Mouse (Mus musculus): ENCODE data around the gene Shtn1. TPM values are rescaled to one million over a fixed set of nuclear protein-coding genes. Genes with fewer than 3 reads are reported as not detected.

Shtn1 gene
- polyA plus RNA-seq, 1 experiment from 2014 or later, result 11.5 TPM

DNA sequence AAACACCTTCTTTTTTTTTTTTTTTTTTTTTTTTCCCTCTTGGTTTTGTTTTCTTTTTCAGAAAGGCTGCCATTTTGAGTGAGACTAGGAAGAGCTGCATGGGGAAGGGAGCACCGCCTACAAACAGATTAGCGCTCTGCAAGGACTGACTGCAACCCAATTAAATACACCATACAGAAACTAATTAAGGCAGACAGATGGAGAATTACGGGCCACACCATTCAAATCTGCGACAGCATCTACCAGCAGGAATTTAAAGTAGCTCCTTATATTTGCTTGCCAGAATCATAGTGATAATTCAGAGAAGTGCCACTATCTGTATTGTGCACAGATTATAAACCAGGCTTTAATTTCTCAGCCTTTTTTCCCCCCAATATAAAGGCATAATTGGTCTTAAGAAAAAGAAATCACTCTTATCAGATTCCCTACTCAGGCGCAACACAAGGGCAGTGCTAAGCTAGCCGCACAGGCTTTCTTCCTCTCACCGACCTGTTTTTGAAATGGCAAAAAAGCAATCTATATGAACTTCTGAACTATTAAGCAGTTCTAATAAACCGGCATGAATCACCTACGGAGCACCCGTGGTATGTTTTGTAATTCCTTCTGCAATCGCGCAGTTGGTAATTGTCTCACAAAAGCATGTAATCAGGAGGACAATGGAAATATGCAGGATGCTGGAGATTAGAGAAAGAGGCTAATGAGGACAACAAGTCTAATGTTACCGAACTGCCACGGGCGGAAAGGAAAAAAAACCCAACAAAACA, 69.1 kb downstream of the Shtn1 start:
- 83% methylated on average over 15 of the region's 15 CpGs for WGBS
- no peaks in the 10 kb centered on the region for H3K4me1 ChIP-seq (ENCODE audit: control insufficient read depth, insufficient read depth, low read length)
- H3K36me3 ChIP-seq (ENCODE audit: control insufficient read depth, insufficient read depth, low read length), result no peaks in the 10 kb centered on the region
- no peak overlapping the region for H3K4me2 ChIP-seq (ENCODE audit: low read depth, low read length)
- no peak overlapping the region for H3K4me3 ChIP-seq (replicated peaks; ENCODE audit: low read length)
- H3K27me3 ChIP-seq (ENCODE audit: control insufficient read depth, insufficient read depth, low read length), result no peaks in the 10 kb centered on the region
- ATAC-seq (ENCODE audit: insufficient read depth, low FRiP score), result no peak
- H3K9me3 ChIP-seq (replicated peaks; ENCODE audit: control insufficient read depth, low read length), result no peaks in the 10 kb centered on the region
- H3K9ac ChIP-seq (ENCODE audit: low read length), result no peak overlapping the region
- H3K27ac ChIP-seq (ENCODE audit: low read length), result no peak overlapping the region

DNA sequence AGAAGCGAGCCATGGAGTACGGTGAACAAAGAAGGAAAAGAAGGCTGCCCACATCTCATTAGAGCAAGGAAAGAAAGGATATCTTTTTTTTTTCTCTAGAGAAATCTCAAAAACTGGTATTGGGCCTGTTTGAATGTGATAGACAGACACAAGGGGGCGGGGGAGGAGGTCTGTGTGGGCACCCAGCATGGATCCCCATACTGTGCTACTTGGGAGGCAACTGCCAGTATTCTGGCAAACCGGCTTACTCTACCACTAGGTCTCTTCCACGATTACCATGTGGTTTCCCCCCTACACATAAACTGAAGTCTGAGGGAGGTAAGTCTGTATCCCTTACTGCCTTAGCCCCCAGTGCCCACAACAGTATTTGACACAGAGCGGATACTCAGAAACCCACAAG, 73.1 kb downstream of the Shtn1 start:
- Histone ChIP-seq H3K27ac (ENCODE audit: low read length) (no peak overlapping the region), H3K9me3 (replicated peaks; ENCODE audit: control insufficient read depth, low read length) (no peaks in the 10 kb centered on the region), H3K4me1 (ENCODE audit: control insufficient read depth, insufficient read depth, low read length) (no peaks in the 10 kb centered on the region), H3K9ac (ENCODE audit: low read length) (no peak overlapping the region), H3K4me3 (replicated peaks; ENCODE audit: low read length) (no peak overlapping the region), H3K4me2 (ENCODE audit: low read depth, low read length) (no peak overlapping the region), H3K36me3 (ENCODE audit: control insufficient read depth, insufficient read depth, low read length) (no peaks in the 10 kb centered on the region), H3K27me3 (ENCODE audit: control insufficient read depth, insufficient read depth, low read length) (no peaks in the 10 kb centered on the region)
- 87% methylated on average over 6 of the region's 6 CpGs for WGBS
- ATAC-seq (ENCODE audit: insufficient read depth, low FRiP score), result no peak

GRCm38 (mm10) chr19:58981571-58981970, 94.3 kb downstream of the Shtn1 start:
- 32% methylated on average over 9 of the region's 9 CpGs for WGBS
- H3K9me3 ChIP-seq (replicated peaks; ENCODE audit: control insufficient read depth, low read length), result no peaks in the 10 kb centered on the region
- no peak; the same call in 1 of the 2 replicates for ATAC-seq (ENCODE audit: insufficient read depth, low FRiP score)
- H3K4me3 ChIP-seq (replicated peaks; ENCODE audit: low read length), result no peak overlapping the region
- peak overlapping the region; percentile 37; the same call in 1 of the 2 replicates for H3K4me2 ChIP-seq (ENCODE audit: low read depth, low read length)
- no peaks in the 10 kb centered on the region for H3K27me3 ChIP-seq (ENCODE audit: control insufficient read depth, insufficient read depth, low read length)
- no peak overlapping the region for H3K27ac ChIP-seq (ENCODE audit: low read length)
- H3K9ac ChIP-seq (ENCODE audit: low read length), result no peak overlapping the region
- H3K36me3 ChIP-seq (ENCODE audit: control insufficient read depth, insufficient read depth, low read length), result no peaks in the 10 kb centered on the region
- H3K4me1 ChIP-seq (ENCODE audit: control insufficient read depth, insufficient read depth, low read length), result no peaks in the 10 kb centered on the region

GRCm38 (mm10) chr19:58980056-58980440, 95.9 kb downstream of the Shtn1 start:
- no peak for ATAC-seq (ENCODE audit: insufficient read depth, low FRiP score)
- Histone ChIP-seq H3K4me2 (ENCODE audit: low read depth, low read length) (peak overlapping the region; percentile 43), H3K27ac (ENCODE audit: low read length) (no peak overlapping the region), H3K4me1 (ENCODE audit: control insufficient read depth, insufficient read depth, low read length) (no peaks in the 10 kb centered on the region), H3K9ac (ENCODE audit: low read length) (no peak overlapping the region), H3K4me3 (replicated peaks; ENCODE audit: low read length) (peak overlapping the region; percentile 15; the same call in 1 of the 2 replicates), H3K9me3 (replicated peaks; ENCODE audit: control insufficient read depth, low read length) (no peaks in the 10 kb centered on the region), H3K27me3 (ENCODE audit: control insufficient read depth, insufficient read depth, low read length) (no peaks in the 10 kb centered on the region), H3K36me3 (ENCODE audit: control insufficient read depth, insufficient read depth, low read length) (no peaks in the 10 kb centered on the region)
- 45% methylated on average over 5 of the region's 5 CpGs for WGBS

- Histone ChIP-seq H3K27me3 (ENCODE audit: control insufficient read depth, insufficient read depth, low read length) (no peaks in the 10 kb centered on the region), H3K4me1 (ENCODE audit: control insufficient read depth, insufficient read depth, low read length) (no peaks in the 10 kb centered on the region), H3K4me3 (replicated peaks; ENCODE audit: low read length) (peak overlapping the region; percentile 15; the same call in 1 of the 2 replicates), H3K9me3 (replicated peaks; ENCODE audit: control insufficient read depth, low read length) (no peaks in the 10 kb centered on the region), H3K27ac (ENCODE audit: low read length) (no peak overlapping the region), H3K4me2 (ENCODE audit: low read depth, low read length) (peak overlapping the region; percentile 43), H3K36me3 (ENCODE audit: control insufficient read depth, insufficient read depth, low read length) (no peaks in the 10 kb centered on the region), H3K9ac (ENCODE audit: low read length) (no peak overlapping the region)
- 38% methylated on average over 13 of the region's 13 CpGs for WGBS
- no peak for ATAC-seq (ENCODE audit: insufficient read depth, low FRiP score)
These were observed 96.4 kb downstream of the Shtn1 start for GRCm38 (mm10) chr19:58979436-58980055.

DNA sequence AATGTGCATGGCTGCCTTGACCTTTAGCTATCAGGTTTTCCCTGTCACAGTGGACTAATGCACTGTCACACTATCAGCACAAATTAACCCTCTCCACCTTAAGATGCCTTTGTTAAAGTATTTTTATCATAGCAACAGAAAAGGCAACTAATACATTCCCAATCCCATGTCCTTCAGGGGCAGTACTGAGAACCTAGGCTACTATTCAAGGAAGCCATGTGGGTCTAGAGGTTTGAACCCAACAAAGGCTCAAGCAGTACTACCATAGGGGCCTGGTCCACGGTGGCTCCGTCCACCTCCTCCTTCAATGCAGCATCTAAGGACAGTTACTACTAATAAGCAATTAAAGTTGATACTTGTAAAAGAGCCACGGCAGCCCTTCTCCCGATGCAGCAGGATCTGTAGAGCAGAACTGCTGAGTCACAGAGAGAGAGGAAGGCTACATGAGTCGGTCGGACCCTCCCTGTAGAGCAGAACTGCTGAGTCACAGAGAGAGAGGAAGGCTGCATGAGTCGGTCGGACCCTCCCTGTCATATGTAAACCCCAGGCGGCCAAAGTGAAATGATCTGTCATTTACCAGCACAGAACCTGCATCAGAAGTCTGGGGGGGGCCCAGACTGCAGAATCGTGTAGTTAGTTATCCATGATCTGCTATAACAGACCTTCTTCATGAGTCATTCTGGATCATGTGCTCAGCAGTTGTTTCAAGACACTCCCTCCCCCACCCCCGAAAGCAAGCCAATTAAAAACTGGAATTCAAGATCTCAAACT, 97.3 kb downstream of the Shtn1 start:
- no peaks in the 10 kb centered on the region for H3K4me1 ChIP-seq (ENCODE audit: control insufficient read depth, insufficient read depth, low read length)
- no peak overlapping the region for H3K4me2 ChIP-seq (ENCODE audit: low read depth, low read length)
- ATAC-seq (ENCODE audit: insufficient read depth, low FRiP score), result peak; percentile 50
- H3K9me3 ChIP-seq (replicated peaks; ENCODE audit: control insufficient read depth, low read length), result no peaks in the 10 kb centered on the region
- H3K27me3 ChIP-seq (ENCODE audit: control insufficient read depth, insufficient read depth, low read length), result no peaks in the 10 kb centered on the region
- H3K4me3 ChIP-seq (replicated peaks; ENCODE audit: low read length), result no peak overlapping the region
- no peaks in the 10 kb centered on the region for H3K36me3 ChIP-seq (ENCODE audit: control insufficient read depth, insufficient read depth, low read length)
- 55% methylated on average over 11 of the region's 11 CpGs for WGBS
- no peak overlapping the region for H3K9ac ChIP-seq (ENCODE audit: low read length)
- no peak overlapping the region for H3K27ac ChIP-seq (ENCODE audit: low read length)

GRCm38 (mm10) chr19:58975216-58975863, 100.6 kb downstream of the Shtn1 start:
- H3K9me3 ChIP-seq (replicated peaks; ENCODE audit: control insufficient read depth, low read length), result no peaks in the 10 kb centered on the region
- H3K4me1 ChIP-seq (ENCODE audit: control insufficient read depth, insufficient read depth, low read length), result no peaks in the 10 kb centered on the region
- no peak for ATAC-seq (ENCODE audit: insufficient read depth, low FRiP score)
- 75% methylated on average over 11 of the region's 11 CpGs for WGBS
- no peaks in the 10 kb centered on the region for H3K27me3 ChIP-seq (ENCODE audit: control insufficient read depth, insufficient read depth, low read length)
- H3K9ac ChIP-seq (ENCODE audit: low read length), result no peak overlapping the region
- no peak overlapping the region for H3K4me2 ChIP-seq (ENCODE audit: low read depth, low read length)
- no peak overlapping the region for H3K4me3 ChIP-seq (replicated peaks; ENCODE audit: low read length)
- H3K36me3 ChIP-seq (ENCODE audit: control insufficient read depth, insufficient read depth, low read length), result no peaks in the 10 kb centered on the region
- H3K27ac ChIP-seq (ENCODE audit: low read length), result no peak overlapping the region

DNA sequence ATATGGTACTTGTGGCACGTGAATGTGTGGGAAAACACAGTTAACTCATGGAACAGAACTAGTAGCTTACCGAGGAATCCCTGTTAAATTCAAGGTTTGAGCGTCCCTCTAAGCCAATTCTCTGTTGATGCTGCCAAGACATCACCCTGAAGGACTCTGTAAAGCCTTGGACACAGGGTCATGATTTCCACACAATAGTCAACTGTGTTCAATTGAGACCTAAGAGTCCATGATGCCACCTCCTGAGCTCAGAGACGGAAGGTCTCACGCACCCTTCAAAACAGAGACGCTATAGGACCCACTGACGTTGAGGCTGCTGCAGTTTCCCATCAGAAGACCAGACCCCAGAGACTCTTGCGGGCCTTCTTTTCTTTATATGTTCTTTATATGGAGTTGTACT, 101.8 kb downstream of the Shtn1 start:
- Histone ChIP-seq H3K9me3 (replicated peaks; ENCODE audit: control insufficient read depth, low read length) (no peaks in the 10 kb centered on the region), H3K4me2 (ENCODE audit: low read depth, low read length) (no peak overlapping the region), H3K27ac (ENCODE audit: low read length) (no peak overlapping the region), H3K36me3 (ENCODE audit: control insufficient read depth, insufficient read depth, low read length) (no peaks in the 10 kb centered on the region), H3K4me1 (ENCODE audit: control insufficient read depth, insufficient read depth, low read length) (peaks cover 3% of the 10 kb centered on the region; the same call in 1 of the 2 replicates), H3K4me3 (replicated peaks; ENCODE audit: low read length) (no peak overlapping the region), H3K27me3 (ENCODE audit: control insufficient read depth, insufficient read depth, low read length) (no peaks in the 10 kb centered on the region), H3K9ac (ENCODE audit: low read length) (no peak overlapping the region)
- 92% methylated on average over 8 of the region's 8 CpGs for WGBS
- ATAC-seq (ENCODE audit: insufficient read depth, low FRiP score), result no peak

Measured in stomach, embryonic 16.5 days (tissue).